In the genomic region with DNA sequence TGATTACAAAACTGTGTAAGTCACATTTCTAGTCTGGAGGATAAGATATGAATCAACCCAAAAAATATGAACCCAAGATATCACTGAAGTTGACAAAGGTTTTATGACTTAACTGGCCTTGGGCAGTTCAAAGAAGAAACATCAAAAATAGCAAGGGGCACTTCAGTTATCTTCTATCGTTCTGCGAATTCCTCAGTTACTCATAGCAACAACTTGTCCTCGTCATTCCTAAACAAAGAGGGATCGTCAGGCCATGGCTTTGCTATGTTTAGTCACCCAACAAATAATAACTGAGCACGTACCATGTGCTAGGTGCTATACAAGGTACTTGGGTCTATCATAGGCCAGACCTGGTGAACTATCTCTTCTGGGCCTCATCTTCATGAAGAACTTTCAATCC, we compare ENCODE assay signal across 29 mouse cellular contexts. TPM values are rescaled to one million over a fixed set of nuclear protein-coding genes. Genes with fewer than 3 reads are reported as not detected.
DNase-seq lines count a peak whose midpoint lies in the region; ATAC-seq lines count a peak whose summit lies in the region.
"Had no signal": no experiment of that assay in that cellular context is flagged by ENCODE, and none has a peak within 500 bp of the region (broad histone marks: within the 10 kb centered on the region; RNA-seq: fewer than 3 reads in every experiment).

No protein-coding gene starts in this region.

- H3K36me3 ChIP-seq in midbrain, embryonic 11.5 days (ENCODE audit: control insufficient read depth, insufficient read depth, low read length): no peaks in the 10 kb centered on the region
- no peaks in the 10 kb centered on the region for H3K36me3 ChIP-seq in midbrain, embryonic 15.5 days (replicated peaks)
- H3K36me3 ChIP-seq: embryonic facial prominence, embryonic 13.5 days; embryonic facial prominence, embryonic 15.5 days; forebrain, embryonic 10.5 days; forebrain, embryonic 12.5 days had no signal

- no peak for ATAC-seq in midbrain, embryonic 11.5 days (ENCODE audit: low FRiP score)
- no peak for ATAC-seq in midbrain, embryonic 15.5 days (replicated peaks)
- ATAC-seq: CD4-positive, CD25-positive, alpha-beta regulatory T cell, adult 4 months; forebrain, embryonic 14.5 days; forebrain, embryonic 16.5 days had no signal

- no peak overlapping the region for H3K4me2 ChIP-seq in midbrain, embryonic 11.5 days
- H3K4me2 ChIP-seq in midbrain, embryonic 15.5 days: no peak overlapping the region
- H3K4me2 ChIP-seq: embryonic facial prominence, embryonic 13.5 days; embryonic facial prominence, embryonic 15.5 days; forebrain, embryonic 12.5 days had no signal

- H3K4me3 ChIP-seq in midbrain, embryonic 11.5 days (ENCODE audit: low read depth, low read length): no peak overlapping the region
- no peak overlapping the region for H3K4me3 ChIP-seq in midbrain, embryonic 15.5 days
- H3K4me3 ChIP-seq: embryonic facial prominence, embryonic 13.5 days; embryonic facial prominence, embryonic 15.5 days; erythroblast, embryonic 14.5 days; forebrain, embryonic 10.5 days; forebrain, embryonic 12.5 days had no signal

- no peak overlapping the region for H3K27ac ChIP-seq in midbrain, embryonic 11.5 days (ENCODE audit: low read depth, low read length)
- H3K27ac ChIP-seq in midbrain, embryonic 15.5 days: no peak overlapping the region
- H3K27ac ChIP-seq: embryonic facial prominence, embryonic 13.5 days; embryonic facial prominence, embryonic 15.5 days; forebrain, embryonic 10.5 days; forebrain, embryonic 12.5 days had no signal

- peak; percentile 49 to 85 for DNase-seq in adrenal gland, adult (ENCODE audit: inconsistent age in 2 of 2, low spot score in 1 of 2)
- DNase-seq in adrenal gland, postnatal 36 days: no peak
- peak; percentile 36 for DNase-seq in adrenal gland, adult 8-10 months
- no peak for DNase-seq in adrenal gland, postnatal 4 days (ENCODE audit: low spot score in 2 of 2)
- peak; percentile 44 for DNase-seq in midbrain, embryonic 11.5 days (ENCODE audit: low spot score, missing footprints)
- DNase-seq: adrenal gland, postnatal 25 days; B cell, adult 2 months; cerebellum, adult 11 months; cerebellum, adult 18-20 months; cerebellum, adult 8-10 months; cerebellum, adult 9-11 months; cerebellum, postnatal 14 days; cerebellum, postnatal 36 days; embryo, embryonic 11 days had no signal

- no peaks in the 10 kb centered on the region for H3K27me3 ChIP-seq in midbrain, embryonic 11.5 days (ENCODE audit: control insufficient read depth, insufficient read depth, low read length)
- no peaks in the 10 kb centered on the region for H3K27me3 ChIP-seq in midbrain, embryonic 15.5 days (replicated peaks)
- H3K27me3 ChIP-seq: embryonic facial prominence, embryonic 13.5 days; embryonic facial prominence, embryonic 15.5 days; forebrain, embryonic 12.5 days had no signal

- H3K9ac ChIP-seq in midbrain, embryonic 11.5 days (ENCODE audit: low read length): no peak overlapping the region
- no peak overlapping the region for H3K9ac ChIP-seq in midbrain, embryonic 15.5 days
- H3K9ac ChIP-seq: embryonic facial prominence, embryonic 13.5 days; embryonic facial prominence, embryonic 15.5 days; forebrain, embryonic 12.5 days had no signal

- 94% methylated on average over 5 of the region's 5 CpGs for WGBS in midbrain, embryonic 11.5 days
- WGBS in midbrain, embryonic 15.5 days: 97% methylated on average over 5 of the region's 5 CpGs

- no peaks in the 10 kb centered on the region for H3K9me3 ChIP-seq in midbrain, embryonic 11.5 days (ENCODE audit: control insufficient read depth, low read length)
- no peaks in the 10 kb centered on the region for H3K9me3 ChIP-seq in midbrain, embryonic 15.5 days
- H3K9me3 ChIP-seq: embryonic facial prominence, embryonic 13.5 days; embryonic facial prominence, embryonic 15.5 days; forebrain, embryonic 10.5 days; forebrain, embryonic 12.5 days had no signal

- H3K4me1 ChIP-seq in midbrain, embryonic 11.5 days (ENCODE audit: control insufficient read depth, insufficient read depth, low read length): no peaks in the 10 kb centered on the region
- no peaks in the 10 kb centered on the region for H3K4me1 ChIP-seq in midbrain, embryonic 15.5 days
- H3K4me1 ChIP-seq: forebrain, embryonic 10.5 days; forebrain, embryonic 12.5 days had no signal

RNA-seq across cellular contexts. Expression of a gene that starts 5.3 kb away (rescaled TPM):
- not detected for total RNA-seq in adrenal gland, postnatal 36 days (2021)
- total RNA-seq in adrenal gland, adult 8-10 months (2022): under 1 TPM in 1 of 4 experiments, not detected in 3; 0.38 TPM
- not detected for total RNA-seq in adrenal gland, postnatal 4 days (2021)
- polyA plus RNA-seq in midbrain, embryonic 11.5 days (2014; fragmentation: Nextera tagmentation; extraction: Ambion mirVana): 0.46 TPM in 1 of 2 replicates, not detected in the other
- polyA plus RNA-seq in midbrain, embryonic 15.5 days (2015; fragmentation: Nextera tagmentation; extraction: Ambion mirVana): not detected in 2 replicates
- total RNA-seq: adrenal gland, adult 18-20 months; adrenal gland, postnatal 25 days; common myeloid progenitor, adult 5-6 weeks; ES-E14; MEL had no signal
- polyA plus RNA-seq: brain, embryonic 14.5 days; embryonic facial prominence, embryonic 15.5 days; erythroblast, embryonic 14.5 days; forebrain, embryonic 14.5 days; frontal cortex, adult 2 months had no signal

RNA-seq across cellular contexts. Expression of a gene that starts 10.7 kb away (rescaled TPM):
- total RNA-seq in adrenal gland, postnatal 36 days (2021): 10 to 100 TPM; 28.9 to 31.8 TPM
- total RNA-seq in adrenal gland, adult 8-10 months (2022): 10 to 100 TPM; 28.5 to 53.9 (median 39.7) TPM
- total RNA-seq in adrenal gland, postnatal 4 days (2021): 10 to 100 TPM; 32.8 to 36.2 TPM
- polyA plus RNA-seq in midbrain, embryonic 11.5 days (2014; fragmentation: Nextera tagmentation; extraction: Ambion mirVana): 16.5 and 18.3 TPM in 2 replicates
- polyA plus RNA-seq in midbrain, embryonic 15.5 days (2015; fragmentation: Nextera tagmentation; extraction: Ambion mirVana): 5.6 and 5.8 TPM in 2 replicates
- polyA plus RNA-seq: erythroblast, embryonic 14.5 days had no signal

Comparison
In these comparisons a context has a peak if more than half of its experiments do, and no peak if none do; other contexts are left out.
1. DNase-seq: peak in adrenal gland, adult (2 of 2), adrenal gland, adult 8-10 months (single experiment) and midbrain, embryonic 11.5 days (single experiment); none in adrenal gland, postnatal 36 days (0 of 2) and adrenal gland, postnatal 4 days (0 of 2).